Comparison of ENCODE assay signal across 21 mouse cellular contexts in the genomic region with DNA sequence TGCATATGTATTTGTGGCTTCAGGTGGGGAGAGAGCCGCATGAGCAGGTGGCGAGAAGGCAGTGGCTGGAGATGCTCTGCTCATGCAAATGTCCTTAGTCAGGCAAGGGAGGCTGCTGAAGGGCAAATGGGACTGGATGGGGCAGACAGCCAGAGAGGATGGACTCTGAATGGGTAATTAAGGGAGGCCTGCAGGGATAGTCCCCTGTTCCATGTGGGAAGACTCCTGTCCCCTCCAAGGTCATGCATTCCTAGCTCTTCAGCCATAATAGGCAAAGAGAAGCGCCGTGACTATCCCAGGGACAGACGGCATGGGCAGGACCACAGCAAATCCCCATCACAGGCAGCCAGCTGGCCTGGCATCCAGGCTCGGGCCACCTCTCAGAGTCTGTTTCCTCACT. TPM values are rescaled to one million over a fixed set of nuclear protein-coding genes. Genes with fewer than 3 reads are reported as not detected.
"Had no signal": no experiment of that assay in that cellular context is flagged by ENCODE, and none has a peak within 500 bp of the region (broad histone marks: within the 10 kb centered on the region; RNA-seq: fewer than 3 reads in every experiment).

No protein-coding gene starts in this region.

- ATAC-seq: liver, postnatal 0 days; lung, postnatal 0 days; midbrain, embryonic 16.5 days had no signal

- H3K9ac ChIP-seq: liver, postnatal 0 days; lung, embryonic 15.5 days; midbrain, embryonic 12.5 days; neural tube, embryonic 12.5 days; stomach, embryonic 15.5 days had no signal

- H3K4me2 ChIP-seq: lung, embryonic 15.5 days; midbrain, embryonic 12.5 days; neural tube, embryonic 12.5 days; stomach, embryonic 15.5 days had no signal

- H3K27ac ChIP-seq: lung, embryonic 15.5 days; macrophage; midbrain, embryonic 12.5 days; neural tube, embryonic 12.5 days; stomach, embryonic 15.5 days; stomach, postnatal 0 days had no signal

- H3K9me3 ChIP-seq: lung, embryonic 15.5 days; midbrain, embryonic 12.5 days; neural tube, embryonic 12.5 days; stomach, embryonic 15.5 days had no signal

- DNase-seq: liver, postnatal 0 days; lung, adult 2 months; lung, postnatal 14 days; lung, postnatal 36 days; right cerebral cortex, postnatal 14 days; thymus, adult 2 months; thymus, postnatal 25 days; thymus, postnatal 4 days had no signal

- H3K27me3 ChIP-seq: lung, embryonic 15.5 days; neural tube, embryonic 12.5 days; stomach, embryonic 15.5 days had no signal

- H3K36me3 ChIP-seq: lung, embryonic 15.5 days; midbrain, embryonic 12.5 days; neural tube, embryonic 12.5 days; stomach, embryonic 15.5 days had no signal

- H3K4me3 ChIP-seq: lung, embryonic 15.5 days; megakaryocyte, embryonic 14.5 days; midbrain, embryonic 12.5 days; neural tube, embryonic 12.5 days; stomach, embryonic 15.5 days had no signal

- H3K4me1 ChIP-seq: lung, embryonic 15.5 days; megakaryocyte, embryonic 14.5 days; stomach, embryonic 15.5 days had no signal

RNA-seq across cellular contexts. Expression of a gene that starts 55.5 kb away (rescaled TPM):
- total RNA-seq: megakaryocyte progenitor cell, adult 5-6 weeks; monocyte, adult 5-6 weeks; neutrophil, adult 5-6 weeks had no signal
- polyA plus RNA-seq: liver, postnatal 0 days; lung, adult 2 months; lung, embryonic 15.5 days; lung, postnatal 0 days; macrophage; midbrain, embryonic 12.5 days; neural tube, embryonic 12.5 days; spleen, adult 2 months; stomach, embryonic 15.5 days; stomach, postnatal 0 days had no signal
